Mouse (Mus musculus) embryonic fibroblast, embryonic 13.5 days (primary cell): ENCODE data around the gene H2-Ob.

Source experiments
- CTCF ChIP-seq: IDR thresholded peaks from 2 replicates; pipeline ENCODE4 v1.5.1; 2011; ENCODE audit warnings: mild to moderate bottlenecking, control low read depth, low read length, moderate library complexity, borderline replicate concordance; ENCODE audit not compliant: insufficient read depth
- POLR2A ChIP-seq: IDR thresholded peaks from 2 replicates; pipeline ENCODE4 v1.6.1; 2011; ENCODE audit warnings: low read depth, mild to moderate bottlenecking, control low read depth, low read length, moderate library complexity

GRCm38 (mm10) chr17:34198521-34198912 lies 40.2 kb upstream of the H2-Ob start:
- TF ChIP-seq CTCF (no peak), POLR2A (no peak)
